Mouse (Mus musculus): ENCODE measurements around the gene Tnfrsf23.
"Not testable (repeated sequence)": the region's sequence is repeated elsewhere in the genome, so short reads cannot be mapped to it uniquely, and the experiment has no call there.

Gene Tnfrsf23

GRCm38 (mm10) chr7:143685359-143686067, at the start of gene Tnfrsf23:
TSS of gene Tnfrsf23 (minus strand) at chr7:143685872.
- DNase-seq: peak; percentile 84 to 87

- no peak for DNase-seq
Observed at GRCm38 (mm10) chr7:143733746-143734145, 48.1 kb upstream of the Tnfrsf23 start.

DNA sequence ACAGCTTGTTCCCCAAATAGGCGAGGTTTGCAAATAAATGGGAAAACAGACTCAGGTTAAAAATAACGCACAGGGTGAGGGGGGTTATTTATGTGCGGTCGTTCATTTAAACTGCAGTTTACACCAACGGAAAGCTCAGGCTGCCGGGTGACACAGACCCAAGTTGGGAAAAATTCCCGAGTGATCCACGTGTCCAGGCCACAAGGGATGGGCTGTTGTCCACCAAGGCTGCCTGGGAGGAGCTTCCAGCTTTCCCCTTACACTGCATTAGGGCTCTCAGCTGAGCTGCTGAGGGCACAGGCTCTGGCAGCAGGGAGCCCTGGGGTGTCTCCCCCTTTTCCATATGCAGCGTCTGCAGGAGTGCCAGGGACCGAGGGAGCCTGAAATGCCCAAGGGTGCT, 44.2 kb upstream of the Tnfrsf23 start:
- peak; percentile 53 to 64 for DNase-seq

GRCm38 (mm10) chr7:143726396-143726795, 40.7 kb upstream of the Tnfrsf23 start:
- DNase-seq: peak in 1 of 2 experiments; percentile 15

GRCm38 (mm10) chr7:143723841-143724240, 38.2 kb upstream of the Tnfrsf23 start:
- DNase-seq: peak; percentile 24 to 65

GRCm38 (mm10) chr7:143722646-143723045, 37.0 kb upstream of the Tnfrsf23 start:
- no peak for DNase-seq

DNA sequence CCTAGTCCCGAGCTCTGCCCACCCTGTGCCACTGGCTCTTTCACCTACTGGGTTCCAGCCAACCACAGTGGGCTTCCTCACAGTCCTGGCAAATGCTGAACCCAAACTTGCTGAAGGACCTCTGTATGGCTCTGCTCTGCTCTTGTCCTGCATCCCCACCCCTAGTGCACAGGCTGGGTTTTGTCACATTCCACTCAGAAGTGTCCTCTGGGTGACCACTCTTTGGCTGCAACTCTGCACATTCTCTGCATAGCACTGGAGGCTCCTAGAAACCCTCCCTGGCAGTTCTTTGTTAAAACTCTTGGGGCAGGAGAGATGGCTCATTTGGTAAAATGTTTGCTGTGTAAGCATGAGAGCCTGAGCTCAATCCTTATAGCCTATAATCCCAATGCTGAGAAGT, 32.1 kb upstream of the Tnfrsf23 start:
- DNase-seq: peak; percentile 38 to 58

GRCm38 (mm10) chr7:143713421-143713820, 27.7 kb upstream of the Tnfrsf23 start:
- no peak for DNase-seq

DNA sequence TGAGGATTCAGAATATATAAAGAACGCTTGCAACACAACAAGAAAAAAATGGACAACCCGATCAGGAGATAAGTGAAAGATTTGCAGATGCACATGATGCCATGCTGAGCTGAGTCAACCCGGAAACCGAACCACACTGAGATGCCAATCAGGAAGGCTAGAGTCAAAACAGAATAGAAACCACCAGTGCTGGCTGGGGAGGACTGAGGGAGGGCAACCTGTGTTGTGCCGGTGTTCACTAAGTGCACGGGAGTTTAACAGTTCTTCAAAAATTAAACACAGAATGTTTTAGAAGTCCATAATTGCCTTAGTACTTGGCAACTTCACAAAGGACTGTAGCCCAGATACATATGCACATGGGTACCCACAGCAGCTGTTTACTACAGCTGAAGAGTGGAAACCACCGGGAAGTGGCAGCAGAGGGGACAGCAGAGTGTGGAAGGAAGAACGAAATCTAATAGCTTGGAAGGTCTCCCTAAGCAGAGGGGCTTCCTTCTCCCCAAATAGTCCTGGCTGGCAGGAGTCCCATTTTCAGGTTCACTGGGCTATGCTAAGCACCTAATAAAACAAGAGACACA, 27.2 kb upstream of the Tnfrsf23 start:
- DNase-seq: no peak

DNA sequence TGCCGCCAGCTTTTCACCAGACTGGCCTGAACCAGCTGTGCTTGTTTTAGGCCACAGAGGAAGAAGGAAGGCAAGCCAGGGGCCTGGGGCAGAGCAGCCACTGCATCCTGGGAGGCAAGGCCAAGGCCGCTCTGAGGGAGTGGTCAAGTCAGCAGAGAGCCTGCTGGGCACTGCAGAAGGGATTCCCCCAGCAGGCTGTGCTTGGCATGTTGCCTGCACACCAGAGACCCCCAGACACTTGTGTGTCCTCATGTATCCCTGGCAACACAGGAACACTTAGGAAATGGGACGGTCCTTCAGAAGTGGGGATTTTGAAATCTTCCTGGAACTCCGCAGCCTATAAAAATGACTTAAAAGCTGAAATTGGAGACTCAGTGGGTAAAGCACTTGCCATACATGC, 26.4 kb upstream of the Tnfrsf23 start:
- peak; percentile 23 to 68 for DNase-seq

DNA sequence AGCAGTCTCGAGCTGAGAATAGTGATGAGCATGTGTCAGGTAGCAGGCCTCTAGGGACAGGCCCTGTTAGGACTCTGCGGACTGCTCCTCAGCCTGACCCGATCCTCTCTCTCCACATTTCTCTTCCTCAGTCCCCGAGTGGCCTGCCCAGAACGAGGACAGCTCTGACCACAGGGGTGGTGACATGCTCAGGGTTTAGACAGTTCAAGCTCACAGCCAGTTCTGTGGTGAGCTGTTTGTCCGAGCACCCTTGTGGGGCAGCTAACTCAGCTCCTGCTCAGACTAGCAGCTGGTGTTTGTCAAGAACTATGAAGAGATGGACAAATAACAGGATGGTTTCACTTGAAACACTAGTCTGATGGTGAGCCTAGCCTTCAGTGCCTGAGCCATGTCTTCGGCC, 25.7 kb upstream of the Tnfrsf23 start:
- DNase-seq: peak; percentile 34 to 73

GRCm38 (mm10) chr7:143709395-143709794, 23.7 kb upstream of the Tnfrsf23 start:
- no peak for DNase-seq

DNA sequence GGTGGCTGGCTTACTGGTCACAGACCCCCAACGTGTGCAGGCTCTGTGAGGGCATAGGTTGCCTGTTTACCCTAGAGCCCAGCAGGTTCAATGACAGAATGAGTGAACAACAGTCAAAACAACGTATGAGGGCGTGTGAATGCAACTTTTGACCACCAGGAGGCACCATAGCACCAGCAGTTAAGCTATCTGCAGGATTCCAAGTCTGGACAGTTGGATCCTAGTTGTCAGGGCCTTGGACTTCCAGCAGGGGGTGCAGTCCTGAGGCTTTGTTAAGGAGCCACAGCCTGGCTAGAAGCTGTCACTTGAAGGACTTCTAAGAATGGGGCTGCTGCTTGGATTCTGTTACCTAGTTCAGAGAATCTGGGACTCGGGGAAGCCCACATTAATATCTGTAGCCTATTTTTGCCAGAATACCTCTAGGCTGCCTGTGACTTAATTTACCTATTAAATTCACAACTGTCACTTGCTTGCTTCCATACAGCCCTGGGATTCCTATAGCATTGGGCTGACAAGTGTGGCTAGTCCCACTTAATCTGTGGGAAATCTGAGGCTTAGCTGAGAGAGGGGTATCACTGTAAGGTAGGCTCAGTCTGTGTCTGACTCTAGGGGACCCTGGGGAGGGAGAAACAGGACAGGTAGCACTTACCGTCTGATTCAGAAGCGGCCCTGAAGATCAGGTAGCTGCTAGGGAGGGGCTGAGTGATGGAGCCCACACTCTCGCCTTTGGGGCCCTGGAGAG, 21.2 kb upstream of the Tnfrsf23 start:
- DNase-seq: peak; percentile 94 to 98

DNA sequence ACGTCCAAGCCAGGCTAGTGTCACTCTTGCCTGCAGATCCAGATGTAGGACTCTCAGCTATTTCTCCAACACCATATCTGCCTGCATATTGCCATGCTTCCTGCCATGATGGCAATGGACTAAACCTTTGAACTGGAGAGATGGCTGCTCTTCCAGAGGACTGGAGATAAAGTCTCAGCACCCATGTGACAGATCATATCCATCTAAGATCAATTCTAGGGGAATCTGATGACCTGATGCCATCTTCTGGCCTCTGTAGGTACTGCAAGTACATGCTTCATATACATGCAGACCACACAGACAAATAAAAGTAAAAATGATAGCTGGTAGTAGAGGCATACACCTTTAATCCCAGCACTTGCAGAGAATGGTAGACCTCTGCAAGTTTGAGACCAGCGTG, 10.5 kb upstream of the Tnfrsf23 start:
- DNase-seq: peak; percentile 31 to 77

GRCm38 (mm10) chr7:143694550-143694949, 8.9 kb upstream of the Tnfrsf23 start:
- DNase-seq: peak in 1 of 2 experiments; percentile 13

DNA sequence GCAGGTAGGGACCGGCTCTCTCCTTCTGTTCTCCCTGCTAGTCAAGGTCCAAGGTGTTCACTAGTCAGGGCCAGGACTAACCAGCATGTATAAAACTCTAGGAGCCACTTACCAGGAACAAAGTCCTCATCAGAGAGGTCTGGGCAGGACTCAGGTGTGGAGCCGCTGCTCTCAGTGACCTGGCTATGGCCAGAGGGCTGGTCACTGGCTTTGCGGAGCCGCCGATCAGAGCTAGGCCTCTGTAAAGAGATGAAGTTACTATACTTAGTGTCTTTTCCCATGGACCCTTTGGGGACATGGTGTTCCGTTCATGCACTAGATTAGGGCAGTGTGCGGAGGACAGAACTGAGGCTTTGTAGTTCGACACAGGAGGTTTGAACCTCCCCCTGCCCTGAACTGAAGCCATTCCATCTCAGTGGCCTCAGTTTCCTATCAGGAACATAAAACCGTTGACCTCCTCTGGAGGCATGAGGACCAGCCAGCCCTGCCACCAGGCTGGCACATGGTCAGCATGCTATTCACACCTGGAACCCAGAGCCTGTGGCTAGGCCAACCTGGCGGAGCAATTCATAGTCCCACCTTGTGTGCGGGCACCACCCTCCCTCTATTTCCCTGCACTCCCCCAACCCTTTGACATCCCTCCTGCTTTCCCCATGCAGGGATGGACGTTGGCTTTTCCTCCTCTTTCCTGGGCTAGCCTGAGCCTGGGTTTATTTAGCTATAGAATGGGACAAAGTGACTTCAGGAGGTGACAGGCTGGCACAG, 7.3 kb upstream of the Tnfrsf23 start:
- peak in 1 of 2 experiments; percentile 26 for DNase-seq

- DNase-seq: peak in 1 of 2 experiments; percentile 4
Observed at GRCm38 (mm10) chr7:143691909-143692308, 6.2 kb upstream of the Tnfrsf23 start.

DNA sequence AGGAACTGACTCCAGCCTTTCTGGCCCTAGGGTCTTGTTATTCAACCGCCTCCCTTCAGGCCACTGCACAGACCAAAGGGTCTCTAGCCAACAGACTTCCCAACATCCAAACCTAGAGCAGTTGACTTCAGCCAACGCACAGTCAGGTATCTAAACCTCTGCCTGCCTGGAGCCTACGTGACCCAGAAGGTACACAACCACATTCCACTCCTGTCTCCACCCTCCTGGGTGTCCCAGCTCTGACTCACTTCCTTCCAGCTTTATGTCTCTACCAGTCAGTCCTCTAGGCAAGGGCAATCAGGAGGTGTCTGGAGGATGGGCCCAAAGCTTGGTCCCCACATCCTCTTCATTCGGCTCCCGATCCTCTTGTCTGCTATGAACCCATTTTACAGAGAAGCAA, 5.5 kb upstream of the Tnfrsf23 start:
- DNase-seq: peak in 1 of 2 experiments; percentile 17

DNA sequence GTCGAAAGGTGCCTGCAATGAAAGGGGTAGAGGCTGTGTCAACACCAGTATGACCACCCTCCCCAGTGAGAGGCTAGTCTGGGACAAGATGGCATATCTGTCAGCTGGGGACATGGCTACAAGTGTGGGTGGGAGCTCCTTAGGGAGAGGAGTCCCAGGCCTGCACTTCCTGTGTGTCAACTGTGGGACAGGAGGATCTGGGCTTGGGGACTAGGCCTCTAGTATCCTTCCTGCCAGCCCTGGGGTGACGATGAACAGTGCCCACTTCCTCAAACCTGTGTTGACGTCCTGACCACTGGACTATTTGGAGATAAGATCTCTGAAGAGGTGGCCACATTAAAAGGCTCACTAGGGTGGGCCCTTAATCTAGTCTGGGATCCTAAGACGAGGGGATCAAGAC, 4.3 kb upstream of the Tnfrsf23 start:
- DNase-seq: peak in 1 of 2 experiments; percentile 34

GRCm38 (mm10) chr7:143689481-143689880, 3.8 kb upstream of the Tnfrsf23 start:
- no peak for DNase-seq

- DNase-seq: peak in 1 of 2 experiments; percentile 28
Observed at GRCm38 (mm10) chr7:143686676-143687075, 1.0 kb upstream of the Tnfrsf23 start.

DNA sequence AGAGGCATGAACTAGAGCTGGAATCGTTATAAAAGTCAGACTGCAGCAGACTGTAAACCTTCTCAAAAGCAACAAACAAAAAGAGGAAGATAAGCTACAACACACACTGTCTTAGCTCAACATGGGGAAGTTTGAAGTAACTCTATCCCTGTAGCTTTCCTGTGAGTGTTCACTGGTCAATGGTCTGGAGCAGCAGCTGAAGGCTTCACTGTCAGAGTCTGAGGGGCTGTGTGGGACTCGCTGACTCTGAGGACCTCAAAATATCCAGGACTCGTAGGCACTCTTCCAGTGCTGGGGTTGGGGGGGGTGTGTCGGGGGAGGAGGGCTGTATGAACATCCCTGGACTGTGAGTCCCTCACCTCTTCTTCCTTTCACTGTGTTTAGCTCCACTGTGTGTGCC, 519 bp upstream of the Tnfrsf23 start:
- DNase-seq: not testable (repeated sequence)

GRCm38 (mm10) chr7:143684569-143684968, 1.1 kb downstream of the Tnfrsf23 start:
- peak; percentile 35 to 57 for DNase-seq
